Mouse (Mus musculus): ENCODE data around the gene Fbxo28.

DNA sequence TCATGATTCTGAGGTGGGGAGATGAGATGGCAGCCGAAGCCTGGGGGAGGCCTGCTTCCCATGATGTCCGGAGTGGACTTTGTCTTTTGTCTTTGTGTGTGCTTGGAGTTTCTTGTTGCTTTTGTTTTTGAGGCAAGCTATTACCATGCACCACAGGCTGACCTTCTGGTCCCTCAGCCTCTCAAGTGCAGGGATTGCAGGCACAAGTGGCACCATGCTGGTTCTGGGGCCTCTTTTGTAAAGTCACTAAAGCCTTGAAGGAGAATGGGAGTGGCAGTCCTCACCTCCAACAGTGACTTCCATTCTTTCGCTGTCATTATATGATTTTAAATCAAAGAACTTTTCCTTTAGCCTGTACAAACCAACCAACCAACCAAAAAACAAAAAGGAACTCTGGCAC is 44.2 kb downstream of the Fbxo28 start:
- no peak for TF ChIP-seq POLR2A (IDR thresholded peaks at IDR 0.05; ENCODE audit: insufficient read depth, low read depth, low read length)
- TF ChIP-seq CTCF (IDR thresholded peaks at IDR 0.05; ENCODE audit: insufficient read depth, low read depth, low read length): no peak

Data from olfactory bulb, adult 2 months (tissue).